Mouse (Mus musculus) heart, embryonic 16.5 days (tissue): Measurements from ENCODE around the gene Syt15. TPM values are rescaled to one million over a fixed set of nuclear protein-coding genes. Genes with fewer than 3 reads are reported as not detected.

ENCODE experiments used
- ATAC-seq: fragments of 200-750 bp; cut with Nextera tagmentation; replicated peaks from 2 replicates; pipeline ENCODE4 v1.8.0; 2017; ENCODE audit warnings: moderate number of reproducible peaks; ENCODE audit not compliant: insufficient read depth, low FRiP score; ENCODE audit errors: extremely low read depth
- H3K27ac ChIP-seq: fragments of 300-500 bp; sonication (generic); 2 replicates; pipeline ENCODE4 v1.5.1; 2014; ENCODE audit warnings: mild to moderate bottlenecking, low read length, control low read depth, moderate library complexity
- H3K27me3 ChIP-seq: fragments of 300-500 bp; sonication (generic); 2 replicates; pipeline ENCODE4 v1.6.1; 2014; ENCODE audit warnings: low read length, mixed read lengths; ENCODE audit not compliant: control insufficient read depth, insufficient read depth
- H3K36me3 ChIP-seq: fragments of 300-500 bp; sonication (generic); 2 replicates; pipeline ENCODE4 v1.6.1; 2014; ENCODE audit not compliant: control insufficient read depth, insufficient read depth
- H3K4me1 ChIP-seq: fragments of 300-500 bp; sonication (generic); 2 replicates; pipeline ENCODE4 v1.6.1; 2014; ENCODE audit warnings: low read length, mixed read lengths; ENCODE audit not compliant: control insufficient read depth, insufficient read depth
- H3K4me2 ChIP-seq: fragments of 300-500 bp; sonication (generic); 2 replicates; pipeline ENCODE4 v1.6.1; 2014; ENCODE audit warnings: low read depth, mild to moderate bottlenecking, control low read depth, low read length
- H3K4me3 ChIP-seq: fragments of 300-500 bp; sonication (generic); 2 replicates; pipeline ENCODE4 v1.5.1; 2014; ENCODE audit warnings: mild to moderate bottlenecking, control low read depth, low read length
- H3K9ac ChIP-seq: fragments of 300-500 bp; sonication (generic); 2 replicates; pipeline ENCODE4 v1.6.1; 2014; ENCODE audit warnings: low read length, control low read depth
- H3K9me3 ChIP-seq: fragments of 300-500 bp; sonication (generic); replicated peaks from 2 replicates; pipeline ENCODE4 v1.6.1; 2016; ENCODE audit warnings: low read length; ENCODE audit not compliant: control insufficient read depth
- WGBS: fragments of 180-500 bp; shearing (Covaris S2); extraction: QIAGEN DNeasy Blood & Tissue Kit; methylation state at CpG from one replicate; pipeline ENCODE4 v1.1.7; 2014; 5-methylcytosine and 5-hydroxymethylcytosine counted together
- polyA plus RNA-seq: library from polyadenylated mRNA; unstranded; fragments of >200 nt; fragmentation: Nextera tagmentation; extraction: Ambion mirVana; gene quantifications from 2 replicates; pipeline ENCODE4 v1.2.1, GENCODE M21; 2015

Gene Syt15
- polyA plus RNA-seq, 1 experiment from 2014 or later, result 0.42 TPM

- H3K4me1 ChIP-seq, result no peaks in the 10 kb centered on the region
- no peaks in the 10 kb centered on the region for H3K36me3 ChIP-seq
- H3K4me3 ChIP-seq, result peak overlapping the region; percentile 67
- peak overlapping the region; percentile 73 for H3K9ac ChIP-seq
- peak overlapping the region; percentile 90 for H3K4me2 ChIP-seq
- peaks cover 8% of the 10 kb centered on the region for H3K27me3 ChIP-seq
- WGBS, result 10% methylated on average over 19 of the region's 19 CpGs
- ATAC-seq, result peak; percentile 63
- no peak overlapping the region for H3K27ac ChIP-seq
- no peaks in the 10 kb centered on the region for H3K9me3 ChIP-seq
Observed at GRCm38 (mm10) chr14:34200738-34201230, 18.6 kb upstream of the Syt15 start.

GRCm38 (mm10) chr14:34201231-34202035, 18.0 kb upstream of the Syt15 start, which contains the start of gene Gprin2:
TSS of gene Gprin2 (minus strand) at chr14:34201653.
- 4% methylated on average over 42 of the region's 52 CpGs for WGBS
- Histone ChIP-seq H3K4me3 (peak within 1 kb of the TSS; percentile 67), H3K27me3 (peaks cover 8% of the 10 kb centered on the region), H3K36me3 (no peaks in the 10 kb centered on the region), H3K4me1 (no peaks in the 10 kb centered on the region), H3K4me2 (peak within 1 kb of the TSS; percentile 90), H3K9ac (peak within 1 kb of the TSS; percentile 73), H3K27ac (no peak within 1 kb of the TSS), H3K9me3 (no peaks in the 10 kb centered on the region)
- peak; percentile 30; the same call in 1 of the 2 replicates for ATAC-seq

- Histone ChIP-seq H3K4me1 (no peaks in the 10 kb centered on the region), H3K27ac (no peak overlapping the region), H3K9ac (no peak overlapping the region), H3K4me2 (no peak overlapping the region), H3K4me3 (no peak overlapping the region), H3K9me3 (no peaks in the 10 kb centered on the region), H3K27me3 (no peaks in the 10 kb centered on the region), H3K36me3 (no peaks in the 10 kb centered on the region)
- no peak for ATAC-seq
- 71% methylated on average over 6 of the region's 6 CpGs for WGBS
Observed at GRCm38 (mm10) chr14:34207996-34208395, 11.4 kb upstream of the Syt15 start.

- no peak overlapping the region for H3K4me3 ChIP-seq
- no peaks in the 10 kb centered on the region for H3K4me1 ChIP-seq
- no peak for ATAC-seq
- no peak overlapping the region for H3K4me2 ChIP-seq
- H3K9ac ChIP-seq, result no peak overlapping the region
- no peaks in the 10 kb centered on the region for H3K9me3 ChIP-seq
- WGBS, result 37% methylated on average over 2 of the region's 2 CpGs
- no peaks in the 10 kb centered on the region for H3K36me3 ChIP-seq
- no peak overlapping the region for H3K27ac ChIP-seq
- no peaks in the 10 kb centered on the region for H3K27me3 ChIP-seq
Observed at GRCm38 (mm10) chr14:34208651-34209050, 10.7 kb upstream of the Syt15 start.

- H3K4me1 ChIP-seq, result no peaks in the 10 kb centered on the region
- no peak overlapping the region for H3K27ac ChIP-seq
- H3K4me3 ChIP-seq, result no peak overlapping the region
- H3K36me3 ChIP-seq, result no peaks in the 10 kb centered on the region
- H3K4me2 ChIP-seq, result no peak overlapping the region
- ATAC-seq, result no peak
- no peaks in the 10 kb centered on the region for H3K27me3 ChIP-seq
- no peaks in the 10 kb centered on the region for H3K9me3 ChIP-seq
- WGBS, result 57% methylated on average over 4 of the region's 4 CpGs
- H3K9ac ChIP-seq, result no peak overlapping the region
Observed at GRCm38 (mm10) chr14:34209080-34209479, 10.3 kb upstream of the Syt15 start.

GRCm38 (mm10) chr14:34209942-34210341, 9.5 kb upstream of the Syt15 start:
- Histone ChIP-seq H3K4me3 (no peak overlapping the region), H3K9me3 (no peaks in the 10 kb centered on the region), H3K27me3 (no peaks in the 10 kb centered on the region), H3K9ac (no peak overlapping the region), H3K4me2 (no peak overlapping the region), H3K4me1 (no peaks in the 10 kb centered on the region), H3K36me3 (no peaks in the 10 kb centered on the region), H3K27ac (no peak overlapping the region)
- 83% methylated on average over 4 of the region's 4 CpGs for WGBS
- no peak for ATAC-seq

GRCm38 (mm10) chr14:34215451-34216127, 3.8 kb upstream of the Syt15 start:
- no peak overlapping the region for H3K4me3 ChIP-seq
- H3K9ac ChIP-seq, result no peak overlapping the region
- H3K9me3 ChIP-seq, result no peaks in the 10 kb centered on the region
- ATAC-seq, result no peak
- H3K27me3 ChIP-seq, result peaks cover 21% of the 10 kb centered on the region
- no peaks in the 10 kb centered on the region for H3K36me3 ChIP-seq
- no peak overlapping the region for H3K27ac ChIP-seq
- WGBS, result 50% methylated on average over 6 of the region's 6 CpGs
- H3K4me1 ChIP-seq, result peaks cover 10% of the 10 kb centered on the region
- no peak overlapping the region for H3K4me2 ChIP-seq

- Histone ChIP-seq H3K4me2 (peak overlapping the region; percentile 72), H3K27me3 (peaks cover 26% of the 10 kb centered on the region), H3K9me3 (no peaks in the 10 kb centered on the region), H3K27ac (no peak overlapping the region), H3K36me3 (no peaks in the 10 kb centered on the region), H3K9ac (peak overlapping the region; percentile 60), H3K4me1 (peaks cover 10% of the 10 kb centered on the region), H3K4me3 (peak overlapping the region; percentile 43)
- ATAC-seq, result no peak; the same call in 1 of the 2 replicates
- 4% methylated on average over 29 of the region's 29 CpGs for WGBS
Observed at GRCm38 (mm10) chr14:34219786-34220198, 397 bp downstream of the Syt15 start.

GRCm38 (mm10) chr14:34220426-34220825, 1.0 kb downstream of the Syt15 start:
- peak overlapping the region; percentile 72 for H3K4me2 ChIP-seq
- no peak for ATAC-seq
- no peaks in the 10 kb centered on the region for H3K9me3 ChIP-seq
- H3K36me3 ChIP-seq, result no peaks in the 10 kb centered on the region
- H3K27me3 ChIP-seq, result peaks cover 26% of the 10 kb centered on the region
- H3K27ac ChIP-seq, result no peak overlapping the region
- 70% methylated on average over 5 of the region's 5 CpGs for WGBS
- H3K4me3 ChIP-seq, result peak overlapping the region; percentile 43; the same call in 1 of the 2 replicates
- H3K9ac ChIP-seq, result no peak overlapping the region
- H3K4me1 ChIP-seq, result peaks cover 10% of the 10 kb centered on the region
